Mouse (Mus musculus) gastrocnemius, adult 18-20 months (tissue): ENCODE data around the gene Kmo. TPM values are rescaled to one million over a fixed set of nuclear protein-coding genes. Genes with fewer than 3 reads are reported as not detected.

Experiments used
- DNase-seq: peaks from one replicate; pipeline ENCODE4 v3.0.0; 2021; ENCODE audit warnings: low spot score
- total RNA-seq, 2 experiments: library from RNA; stranded (reverse); gene quantifications; 2 replicates each; pipeline ENCODE4 v1.2.3; 2021

Gene Kmo
- total RNA-seq, 2 experiments from 2014 or later = 0.09 to 0.14 TPM

- no peak for DNase-seq
These were observed 11.6 kb downstream of the Kmo start for GRCm38 (mm10) chr1:175631721-175632221.

DNA sequence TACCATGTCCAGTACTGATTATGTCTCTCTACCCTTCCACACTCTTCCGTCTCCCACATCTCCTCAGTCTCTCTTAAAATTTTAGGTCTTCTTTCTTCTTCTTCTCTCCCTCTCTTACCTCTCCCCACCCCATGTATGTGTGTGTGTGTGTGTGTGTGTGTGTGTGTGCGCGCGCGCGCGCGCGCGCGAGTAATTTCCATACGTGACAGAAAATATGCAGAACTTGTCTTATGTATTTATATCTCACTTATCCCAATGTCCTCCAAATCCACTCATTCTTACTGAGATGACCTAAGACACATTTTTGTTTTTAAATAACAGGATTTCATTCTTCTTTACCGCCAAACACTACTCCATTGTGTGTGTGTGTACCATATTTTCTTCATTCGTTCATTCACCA, 12.3 kb downstream of the Kmo start:
- DNase-seq = no peak

DNA sequence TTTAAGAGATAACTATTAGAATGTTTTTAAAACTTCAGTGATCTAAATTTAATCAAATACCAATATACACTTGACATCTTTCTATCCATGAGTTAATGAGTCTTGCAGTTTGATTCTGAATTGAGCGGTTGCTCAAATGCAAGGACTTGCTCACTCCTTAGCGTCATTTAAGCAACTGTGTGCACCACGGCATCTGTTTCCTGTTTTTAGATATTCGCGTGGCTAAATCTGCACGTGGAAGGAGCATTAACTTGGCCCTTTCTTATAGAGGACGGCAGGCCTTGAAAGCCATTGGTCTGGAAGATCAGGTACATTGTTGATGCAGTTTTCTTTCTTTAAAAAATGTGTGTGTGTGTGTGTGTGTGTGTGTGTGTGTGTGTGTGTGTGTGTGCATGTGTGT, 17.5 kb downstream of the Kmo start:
- DNase-seq = no peak

- DNase-seq = no peak
These were observed 18.9 kb downstream of the Kmo start for GRCm38 (mm10) chr1:175639072-175639471.

- no peak for DNase-seq
These were observed 20.4 kb downstream of the Kmo start for GRCm38 (mm10) chr1:175640435-175641150.

- DNase-seq = no peak
These were observed 23.5 kb downstream of the Kmo start for GRCm38 (mm10) chr1:175643496-175644265.

DNA sequence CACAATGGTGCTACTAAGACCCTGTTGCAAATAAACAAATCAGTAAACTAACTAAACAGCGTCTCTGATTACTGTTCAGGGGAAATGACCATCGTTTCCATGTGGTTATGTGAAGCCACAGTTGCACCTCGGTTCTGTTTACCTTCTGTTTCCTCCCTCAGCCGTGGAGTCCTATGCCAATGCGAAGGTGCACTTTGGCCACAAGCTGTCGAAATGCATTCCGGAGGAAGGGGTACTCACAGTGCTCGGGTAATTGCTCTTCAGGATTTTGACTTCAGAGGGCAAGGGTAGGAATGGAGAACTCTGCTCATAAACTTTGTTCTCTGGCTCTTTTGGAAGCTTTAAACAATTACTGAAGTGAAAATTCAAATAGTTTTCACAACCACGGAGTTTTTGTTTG, 26.8 kb downstream of the Kmo start:
- DNase-seq = no peak

DNA sequence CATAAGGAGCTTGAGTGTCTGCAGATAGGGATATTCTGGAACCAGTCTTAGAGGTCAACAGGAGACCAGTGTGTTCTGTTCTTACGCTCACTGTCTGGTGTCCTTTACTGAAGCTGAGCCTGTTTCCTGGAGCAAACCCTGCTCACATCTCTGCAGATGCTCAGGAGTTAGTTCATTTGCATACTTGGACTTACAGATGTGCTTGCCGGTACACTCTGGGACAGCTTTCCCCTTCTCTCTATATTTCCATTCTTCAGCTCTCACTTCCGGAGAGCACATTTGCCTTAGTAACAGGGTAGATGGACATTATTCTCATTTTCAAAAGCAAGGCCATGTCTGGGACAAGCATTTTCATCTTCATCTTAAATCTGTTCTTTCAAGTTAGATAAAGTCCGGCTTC, 28.4 kb downstream of the Kmo start:
- DNase-seq = no peak

DNA sequence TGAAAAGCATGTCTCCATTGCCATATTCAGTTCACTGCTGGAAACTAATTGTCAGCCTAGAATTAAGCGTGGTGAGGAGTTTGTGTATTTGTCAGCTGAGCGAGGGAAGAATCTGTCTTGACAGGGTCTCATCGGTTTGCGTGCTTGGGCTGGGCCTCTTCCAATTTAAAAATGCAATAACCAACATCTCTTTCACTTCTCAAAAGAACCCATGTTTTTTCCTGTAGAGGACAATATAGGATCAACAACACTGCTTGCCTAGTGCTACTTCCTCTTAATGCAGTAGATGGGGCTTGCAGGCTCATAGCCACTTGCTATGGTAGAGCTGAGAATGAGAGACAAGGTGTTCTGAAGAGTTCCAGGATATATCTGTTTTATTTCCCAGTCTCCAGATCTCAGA, 39.7 kb downstream of the Kmo start:
- DNase-seq = no peak

DNA sequence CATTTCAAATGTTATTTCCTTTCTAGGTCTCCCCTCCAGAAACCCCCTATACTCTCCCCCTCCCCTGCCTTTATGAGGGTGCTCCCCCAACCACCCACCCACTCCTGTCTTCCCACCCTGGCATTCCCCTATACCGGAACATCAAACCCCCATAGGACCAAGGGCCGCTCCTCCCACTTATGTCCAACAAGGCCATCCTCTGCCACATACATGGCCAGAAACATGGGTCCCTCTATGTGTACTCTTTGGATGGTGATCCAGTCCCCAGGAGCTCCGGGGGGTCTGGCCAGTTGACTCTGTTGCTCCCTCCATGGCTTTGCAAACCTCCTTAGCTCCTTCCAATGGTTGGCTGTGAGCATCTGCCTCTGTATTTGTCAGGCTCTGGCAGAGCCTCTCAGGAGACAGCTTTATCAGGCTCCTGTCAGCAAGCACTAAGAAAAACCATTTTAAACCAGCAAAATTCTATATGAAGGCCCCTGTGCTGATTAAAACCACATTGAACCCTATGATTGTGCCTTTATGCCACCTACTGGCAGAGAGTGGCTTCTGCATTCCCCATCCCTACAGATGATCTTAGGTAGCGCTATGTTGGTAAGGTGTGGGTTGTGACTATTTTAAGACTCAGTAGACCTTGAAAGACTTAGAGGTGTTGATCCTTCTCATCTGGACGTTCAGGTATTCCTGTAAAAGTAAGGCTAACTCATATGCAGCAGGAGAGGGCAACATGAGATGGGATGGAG, 48.7 kb downstream of the Kmo start:
- DNase-seq = no peak

- no peak for DNase-seq
These were observed 49.3 kb downstream of the Kmo start for GRCm38 (mm10) chr1:175669456-175669855.

DNA sequence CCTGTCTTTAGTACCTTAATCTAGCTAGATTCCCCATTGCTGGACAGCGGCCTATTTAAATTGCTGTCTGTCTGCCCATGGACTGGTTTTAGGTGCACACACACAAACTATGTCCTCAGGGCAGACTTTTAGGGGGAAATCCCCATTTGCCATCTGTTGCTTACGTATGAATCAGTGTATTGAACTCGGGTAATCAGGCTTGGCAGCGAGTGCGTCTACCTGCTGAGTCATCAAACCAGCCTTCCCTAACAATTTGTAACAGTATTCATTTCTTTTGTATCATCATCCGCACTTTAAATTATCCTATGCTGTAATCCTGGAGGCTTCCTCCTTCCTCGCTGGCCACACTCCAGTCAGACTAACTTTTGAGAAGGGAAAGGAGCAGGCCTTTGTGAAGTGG, 49.9 kb downstream of the Kmo start:
- no peak for DNase-seq

DNA sequence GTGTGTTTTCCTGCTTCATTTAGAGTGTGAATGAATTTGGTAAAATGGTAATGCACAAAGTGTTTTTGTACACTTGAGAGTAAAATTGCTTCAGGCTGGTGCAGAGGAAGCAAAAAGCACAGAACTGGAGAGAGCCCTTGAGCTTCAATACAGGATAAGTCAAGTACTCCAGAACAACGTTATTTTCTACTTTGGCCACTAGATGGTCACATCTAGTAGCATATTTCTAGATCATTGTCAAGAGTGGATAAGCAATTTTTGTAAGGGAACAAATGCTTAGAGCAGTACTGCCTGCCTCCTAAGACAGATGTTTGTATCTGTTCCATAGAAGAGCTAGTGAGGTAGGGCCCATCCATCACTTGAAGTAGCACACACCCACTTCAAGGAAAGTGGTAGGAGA, 51.4 kb downstream of the Kmo start:
- DNase-seq = no peak

DNA sequence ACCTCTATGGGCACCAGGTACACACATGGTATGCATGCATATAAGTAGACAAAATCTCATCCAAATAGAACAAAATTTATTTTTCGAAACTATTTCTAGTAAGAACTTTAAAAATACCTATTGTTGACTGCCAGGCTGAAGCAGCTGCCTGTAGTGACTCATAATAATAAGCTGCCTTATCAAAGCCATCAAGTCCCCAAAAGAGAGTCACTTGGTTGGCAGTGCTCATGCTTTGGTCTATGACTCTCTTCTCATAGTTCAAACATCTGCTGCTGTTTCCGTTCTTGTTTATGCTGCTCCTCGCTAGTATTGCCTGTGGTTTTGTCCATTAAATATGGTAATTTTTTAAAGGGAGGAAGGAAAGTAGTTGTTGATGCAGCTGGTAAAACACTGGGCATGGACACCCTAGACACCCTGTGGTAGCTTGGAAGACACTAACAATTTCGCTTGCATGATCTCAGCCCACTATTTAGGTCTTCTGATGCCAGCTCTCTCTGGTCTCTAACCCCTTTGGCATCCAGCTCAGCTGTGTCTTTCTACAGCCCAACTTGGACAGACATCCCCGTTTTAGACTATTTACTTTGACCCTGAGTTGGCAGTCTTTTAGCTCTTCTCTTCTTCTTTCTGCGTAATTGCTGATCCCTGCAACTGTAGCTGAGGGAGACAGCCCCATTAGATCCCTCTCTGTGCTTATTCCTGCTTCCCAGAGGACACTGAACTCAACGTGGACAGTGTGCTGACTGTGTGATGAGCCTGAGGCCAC, 53.6 kb downstream of the Kmo start:
- no peak for DNase-seq

DNA sequence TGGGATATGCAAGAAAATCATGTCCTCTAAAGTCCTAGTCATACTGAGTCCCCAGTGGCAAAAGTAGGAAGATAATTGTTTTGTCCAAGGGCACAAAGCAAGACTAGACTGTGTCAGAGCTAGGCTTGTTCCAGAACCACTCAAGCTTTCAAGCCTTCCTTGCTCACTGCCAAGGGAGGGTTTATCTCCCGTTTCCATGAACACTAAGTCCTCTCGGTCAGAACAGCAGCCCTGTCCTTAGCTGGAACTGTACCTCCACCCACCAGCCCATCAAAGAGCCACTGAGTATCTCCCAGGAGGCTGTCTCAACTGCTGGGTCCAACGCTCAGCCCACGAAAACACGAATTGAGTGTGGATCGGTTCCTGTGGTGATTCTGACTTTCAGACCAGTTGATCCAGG, 54.9 kb downstream of the Kmo start:
- no peak for DNase-seq

DNA sequence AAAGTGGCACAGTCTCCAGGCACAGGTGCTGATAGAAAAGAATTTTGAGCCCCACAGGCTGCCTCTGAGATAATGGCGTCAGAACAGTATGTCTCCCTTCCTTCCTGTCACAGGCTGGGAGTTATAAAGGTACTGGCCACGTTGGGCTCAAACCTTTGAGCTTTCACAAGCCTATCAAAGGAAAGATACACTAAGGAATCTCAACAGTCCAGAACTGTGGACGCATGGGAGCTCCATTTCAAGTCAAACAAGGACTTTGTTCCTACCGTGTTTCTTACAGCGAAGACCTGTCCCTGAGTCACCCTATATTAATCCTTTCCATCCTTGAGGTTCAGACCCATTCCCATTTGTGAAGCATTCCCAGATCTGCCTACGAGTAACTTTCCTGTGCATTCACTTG, 57.3 kb downstream of the Kmo start:
- DNase-seq = no peak

DNA sequence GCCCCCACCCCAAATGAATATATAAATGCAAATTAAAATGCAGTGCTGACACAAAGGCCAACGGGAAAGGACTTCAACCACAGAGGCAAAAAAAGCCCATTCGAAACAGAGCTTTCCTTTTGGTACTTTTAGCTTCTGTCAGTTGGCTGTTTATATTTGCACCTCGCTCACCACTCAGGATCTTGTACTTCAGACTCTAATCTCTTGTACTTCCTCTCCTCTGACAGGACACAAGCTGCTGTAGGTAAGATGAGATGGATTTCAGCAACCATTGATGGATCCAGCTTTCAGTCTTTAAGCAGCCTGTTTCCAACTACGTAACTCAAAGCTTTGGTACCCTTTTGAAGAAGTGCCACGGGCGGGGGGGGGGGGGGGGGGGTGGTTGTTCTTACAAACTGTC, 60.8 kb downstream of the Kmo start:
- no peak for DNase-seq

DNA sequence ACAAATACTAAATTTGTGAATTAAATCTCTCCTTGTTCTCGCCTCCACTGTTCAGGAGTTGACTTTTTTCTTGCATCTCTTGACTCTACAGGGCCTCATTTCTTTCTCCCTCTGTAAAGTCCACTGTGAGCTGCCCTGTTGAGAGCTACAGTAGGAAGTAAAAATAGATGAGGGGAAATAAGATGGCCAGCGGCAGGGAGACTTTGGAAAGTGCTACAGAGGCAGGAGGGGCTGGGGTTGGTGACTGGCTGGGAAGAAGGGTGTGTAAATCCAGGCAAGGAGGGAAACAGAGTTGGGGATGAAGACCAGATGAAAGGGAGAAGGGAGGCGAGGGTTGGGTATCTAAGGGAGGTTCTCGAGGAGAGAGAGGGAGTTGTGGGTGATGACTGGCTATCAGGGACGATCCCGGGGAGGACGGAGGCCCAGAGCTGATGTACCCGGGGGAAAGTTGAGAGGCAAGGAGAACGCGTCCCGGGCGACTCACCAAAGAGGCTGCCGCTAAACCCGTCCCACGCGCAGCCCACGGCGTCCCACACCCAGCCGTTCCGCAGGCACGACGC, 71.6 kb downstream of the Kmo start:
- no peak for DNase-seq

DNA sequence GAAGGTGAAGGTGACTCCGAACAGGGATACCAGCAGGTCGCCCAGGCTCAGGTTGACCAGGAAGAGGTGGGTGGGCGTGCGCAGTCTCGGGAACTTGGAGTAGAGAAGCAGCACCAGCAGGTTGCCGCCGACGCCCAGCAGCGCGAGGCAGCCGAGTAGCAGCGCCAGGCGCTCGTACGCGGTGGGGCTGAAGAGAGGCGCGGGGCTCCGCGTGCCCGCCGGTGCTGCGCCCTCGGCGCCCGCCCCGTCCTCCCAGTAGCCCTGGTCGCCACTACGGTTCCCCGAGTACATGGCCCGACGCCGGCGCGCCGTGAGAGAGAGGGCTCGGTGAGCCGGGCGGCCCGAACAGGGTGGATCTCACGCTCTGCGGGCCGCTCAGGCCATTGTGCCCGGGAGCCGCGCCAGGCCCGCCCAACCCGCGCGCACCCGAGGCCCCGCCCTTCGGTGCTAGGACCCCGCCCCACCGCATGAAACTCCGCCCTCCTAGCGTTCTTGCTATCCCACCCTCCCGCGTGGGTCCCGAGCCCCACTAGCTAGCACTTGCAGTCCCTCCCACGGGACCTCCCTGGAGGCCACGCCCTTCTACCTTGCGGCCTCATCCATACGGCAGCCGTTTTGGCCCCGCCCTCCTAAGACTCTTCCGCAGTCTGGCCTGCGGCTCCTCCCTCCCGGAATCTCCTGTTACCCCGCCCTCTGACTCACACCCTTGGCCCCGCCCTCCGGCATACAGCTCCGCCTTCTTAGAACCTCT, 72.2 kb downstream of the Kmo start, which contains the start of the genes Opn3 and Chml:
Opn3 (minus strand) TSS at position 531 of the 751 bp plus-strand sequence.
Chml (minus strand) TSS at position 656 of the 751 bp plus-strand sequence.
- peak; percentile 99 for DNase-seq

GRCm38 (mm10) chr1:175692997-175693361, 72.8 kb downstream of the Kmo start:
- no peak for DNase-seq
